Mouse (Mus musculus) layer of hippocampus, adult 2 months (tissue): Measurements from ENCODE around the gene Gtf2i. TPM values are rescaled to one million over a fixed set of nuclear protein-coding genes. Genes with fewer than 3 reads are reported as not detected.

Source experiments
- DNase-seq, 2 experiments: peaks; one replicate each; pipeline ENCODE4 v3.0.0; 2022; ENCODE audit warnings: low spot score in 2 of 2
- H3K27ac ChIP-seq: fragments of 200-600 bp; 2 replicates; pipeline ENCODE4 v1.8.1; 2022
- H3K4me3 ChIP-seq: fragments of 200-600 bp; 2 replicates; pipeline ENCODE4 v1.8.1; 2022; ENCODE audit warnings: mild to moderate bottlenecking
- CTCF ChIP-seq: fragments of 200-600 bp; conservative IDR thresholded peaks from 2 replicates; pipeline ENCODE4 v1.8.1; 2022; ENCODE audit warnings: antibody characterized with exemption, mild to moderate bottlenecking, moderate library complexity
- total RNA-seq, 2 experiments: library from RNA; stranded (reverse); gene quantifications; 2 replicates each; pipeline ENCODE4 v1.2.3; 2021

Gtf2i gene
- total RNA-seq, 2 experiments from 2014 or later, result 222 to 227 TPM

GRCm38 (mm10) chr5:134314068-134314674 lies 389 bp downstream of the Gtf2i start:
- no peak for TF ChIP-seq CTCF
- Histone ChIP-seq H3K4me3 (peak overlapping the region; percentile 85), H3K27ac (peak overlapping the region; percentile 100)
- peak in 1 of 2 experiments; percentile 29 for DNase-seq

GRCm38 (mm10) chr5:134313451-134314067 lies 1.0 kb downstream of the Gtf2i start:
- peak overlapping the region; percentile 85 for H3K4me3 ChIP-seq
- TF ChIP-seq CTCF, result no peak
- DNase-seq, result peak; percentile 85 to 89
- peak overlapping the region; percentile 100 for H3K27ac ChIP-seq

DNA sequence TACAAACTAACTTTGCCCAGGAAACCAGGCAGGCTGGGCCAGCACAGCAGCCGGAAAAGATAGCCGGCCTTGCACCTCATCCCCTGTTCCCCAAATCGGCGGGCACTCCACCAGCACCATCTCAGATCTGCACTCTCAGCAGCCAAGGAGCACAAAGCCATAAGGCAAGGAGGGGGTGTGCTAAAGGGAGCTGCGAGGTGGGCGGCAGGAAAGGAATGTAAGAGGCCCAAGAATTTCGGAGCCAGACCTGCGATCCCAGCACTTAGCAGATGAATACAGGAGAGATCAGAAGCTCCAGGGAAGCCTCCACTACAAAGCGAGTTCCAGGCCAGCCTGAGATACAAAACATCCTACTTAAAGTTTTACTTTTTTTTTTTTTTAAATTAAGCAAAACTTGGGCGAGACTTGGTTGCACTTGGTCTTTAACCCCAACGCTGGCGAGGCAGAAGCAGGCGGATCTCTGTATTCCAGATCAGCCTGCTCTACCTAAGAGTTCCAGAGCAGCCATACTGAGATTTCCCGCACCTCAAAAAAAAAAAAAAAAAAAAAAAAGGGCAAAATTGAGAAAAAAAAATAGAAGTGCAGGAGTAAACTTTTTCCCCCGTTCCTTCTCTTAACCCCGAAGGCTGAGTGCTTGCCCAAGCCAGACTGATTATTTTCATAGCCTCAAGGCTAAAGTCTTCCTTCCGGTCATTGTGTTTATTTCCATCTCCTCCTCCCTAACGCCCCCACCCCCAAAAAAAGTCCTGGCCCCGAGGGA lies 1.7 kb downstream of the Gtf2i start:
- no peak for TF ChIP-seq CTCF
- H3K4me3 ChIP-seq, result peak overlapping the region; percentile 85
- H3K27ac ChIP-seq, result peak overlapping the region; percentile 100
- peak; percentile 41 to 47 for DNase-seq

- no peak for TF ChIP-seq CTCF
- H3K4me3 ChIP-seq, result peak overlapping the region; percentile 85; the same call in 1 of the 2 replicates
- H3K27ac ChIP-seq, result peak overlapping the region; percentile 100; the same call in 1 of the 2 replicates
- DNase-seq, result no peak
Observed at GRCm38 (mm10) chr5:134311894-134312411, 2.6 kb downstream of the Gtf2i start.

DNA sequence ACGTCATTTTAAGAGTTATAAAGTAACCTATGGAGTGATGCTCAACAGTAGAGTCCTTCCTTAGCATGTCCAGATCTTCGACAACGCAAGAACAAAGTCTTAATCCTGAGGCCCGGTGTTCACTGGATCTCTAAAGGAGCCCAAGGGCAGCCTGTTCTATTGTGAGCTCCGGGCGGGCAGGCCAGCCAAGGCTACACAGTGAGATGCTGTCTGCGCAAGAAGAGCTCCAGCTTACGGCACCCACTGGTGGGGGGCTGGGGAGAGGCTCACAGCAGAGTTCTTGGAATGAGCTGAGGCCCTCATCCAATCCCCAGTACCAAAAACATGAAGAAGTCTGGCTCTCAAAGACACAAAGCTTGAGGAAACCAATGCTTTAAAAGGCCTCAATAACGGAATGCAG lies 4.4 kb downstream of the Gtf2i start:
- no peak for DNase-seq
- TF ChIP-seq CTCF, result no peak
- H3K27ac ChIP-seq, result peak overlapping the region; percentile 48; the same call in 1 of the 2 replicates
- no peak overlapping the region for H3K4me3 ChIP-seq

GRCm38 (mm10) chr5:134309345-134309744 lies 5.2 kb downstream of the Gtf2i start:
- DNase-seq, result no peak

DNA sequence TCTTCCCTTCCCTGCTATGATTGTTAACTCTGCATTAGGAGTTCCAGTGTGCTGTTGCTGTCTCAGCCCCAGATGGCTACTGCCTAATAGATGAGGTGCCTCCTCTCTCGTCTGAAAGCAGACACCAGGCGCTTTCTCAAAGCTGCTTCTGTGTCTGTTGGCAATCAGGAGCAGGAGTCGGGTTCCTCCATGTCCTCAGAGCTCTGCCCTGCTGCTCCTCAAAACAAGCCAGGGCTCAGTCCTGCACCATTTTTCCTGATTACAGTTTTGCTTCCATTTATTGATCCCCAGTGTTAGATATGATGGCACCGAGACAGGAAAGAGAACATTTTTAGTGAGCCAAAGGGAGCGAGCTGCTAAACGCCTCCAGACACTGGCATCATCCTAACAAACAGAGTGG lies 9.9 kb downstream of the Gtf2i start:
- DNase-seq, result peak; percentile 33
- Histone ChIP-seq H3K4me3 (peak overlapping the region; percentile 38), H3K27ac (peak overlapping the region; percentile 90)
- no peak for TF ChIP-seq CTCF

More at GRCm38 (mm10) chr5:134309345-134309744, 5.2 kb downstream of the Gtf2i start:
- Histone ChIP-seq H3K4me3 (no peak overlapping the region), H3K27ac (peak overlapping the region; percentile 36; the same call in 1 of the 2 replicates)
- TF ChIP-seq CTCF, result no peak

DNA sequence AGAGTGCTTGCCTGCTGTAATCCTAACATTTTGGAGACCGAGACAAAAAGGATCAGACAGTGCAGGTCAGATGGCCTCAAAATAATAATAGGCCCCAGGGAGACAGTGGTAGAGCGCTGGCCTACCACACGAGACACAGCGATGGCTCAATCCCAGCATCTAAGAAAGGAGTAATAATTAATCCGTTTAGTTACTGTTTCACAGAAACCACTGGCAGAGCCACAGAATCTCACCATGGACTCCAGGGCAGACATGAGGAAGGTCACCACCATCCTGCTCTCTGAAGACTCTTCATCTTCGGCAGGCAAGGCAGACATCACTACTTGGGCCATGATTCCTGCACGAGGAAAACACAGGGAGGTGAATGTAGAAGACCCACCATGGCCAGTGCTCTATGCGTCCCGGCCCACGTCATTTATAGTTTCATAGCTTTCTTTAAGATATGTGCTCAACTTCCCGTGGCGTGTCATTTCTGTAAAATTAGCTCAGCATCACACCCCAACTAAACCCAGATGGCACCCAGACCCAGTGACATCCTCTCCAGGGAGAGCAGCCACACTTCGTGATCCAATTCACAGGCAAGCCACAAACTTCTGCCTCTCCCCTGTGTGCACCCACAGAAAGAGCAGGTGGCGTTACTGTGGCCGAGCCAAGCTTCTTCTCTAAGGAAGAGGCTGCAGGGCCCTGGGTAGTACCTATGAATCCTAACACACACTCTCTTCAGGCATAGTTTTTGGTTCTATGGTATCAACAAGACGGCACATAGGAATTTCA lies 19.1 kb downstream of the Gtf2i start:
- DNase-seq, result peak; percentile 30 to 37
- peak overlapping the region; percentile 46; the same call in 1 of the 2 replicates for H3K27ac ChIP-seq
- no peak overlapping the region for H3K4me3 ChIP-seq
- TF ChIP-seq CTCF, result no peak

DNA sequence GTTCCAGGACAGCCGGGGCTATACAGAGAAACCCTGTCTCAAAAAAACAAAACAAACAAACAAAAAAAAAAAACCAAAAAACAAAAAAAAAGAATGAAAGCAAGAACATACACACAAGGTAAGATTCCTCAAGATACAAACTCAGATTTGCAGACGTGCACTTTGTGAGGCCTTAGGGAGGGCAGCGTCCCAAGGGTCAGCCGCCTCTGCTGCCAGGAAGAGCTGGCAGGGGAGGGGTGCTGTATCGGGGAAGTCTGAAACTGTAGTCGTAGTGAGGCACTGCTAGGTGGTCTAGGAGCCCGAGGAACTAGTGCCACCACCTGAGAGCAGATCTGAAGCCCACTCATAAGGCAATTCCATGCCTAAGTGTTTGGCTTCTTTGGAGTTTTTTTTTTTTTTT lies 20.0 kb downstream of the Gtf2i start:
- no peak overlapping the region for H3K4me3 ChIP-seq
- TF ChIP-seq CTCF, result no peak
- no peak overlapping the region for H3K27ac ChIP-seq
- DNase-seq, result no peak

DNA sequence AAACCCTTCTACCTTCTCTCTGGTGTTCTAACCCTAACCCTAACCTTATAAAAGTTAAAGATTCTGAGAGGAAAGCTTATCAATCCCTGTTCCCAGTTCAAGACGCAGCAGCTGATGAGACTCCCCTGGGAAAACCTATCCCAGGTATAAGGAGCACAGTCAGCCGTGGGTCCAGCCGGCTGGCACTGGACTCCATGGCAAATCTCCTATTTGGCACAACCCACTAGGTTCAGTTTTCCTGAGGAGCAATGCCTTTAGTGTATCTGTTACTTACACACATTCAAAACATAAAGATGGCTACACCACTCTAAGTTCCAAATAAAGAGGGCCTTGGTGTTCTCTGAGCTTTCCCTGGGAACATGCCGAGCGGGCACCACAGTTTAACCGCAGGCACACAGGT lies 23.5 kb downstream of the Gtf2i start:
- no peak for DNase-seq

GRCm38 (mm10) chr5:134289935-134290560 lies 24.5 kb downstream of the Gtf2i start:
- H3K4me3 ChIP-seq, result no peak overlapping the region
- no peak; the same call in 1 of the 2 replicates for TF ChIP-seq CTCF
- DNase-seq, result no peak
- no peak overlapping the region for H3K27ac ChIP-seq

More for the DNA sequence above, 23.5 kb downstream of the Gtf2i start:
- Histone ChIP-seq H3K27ac (no peak overlapping the region), H3K4me3 (no peak overlapping the region)
- TF ChIP-seq CTCF, result no peak

DNA sequence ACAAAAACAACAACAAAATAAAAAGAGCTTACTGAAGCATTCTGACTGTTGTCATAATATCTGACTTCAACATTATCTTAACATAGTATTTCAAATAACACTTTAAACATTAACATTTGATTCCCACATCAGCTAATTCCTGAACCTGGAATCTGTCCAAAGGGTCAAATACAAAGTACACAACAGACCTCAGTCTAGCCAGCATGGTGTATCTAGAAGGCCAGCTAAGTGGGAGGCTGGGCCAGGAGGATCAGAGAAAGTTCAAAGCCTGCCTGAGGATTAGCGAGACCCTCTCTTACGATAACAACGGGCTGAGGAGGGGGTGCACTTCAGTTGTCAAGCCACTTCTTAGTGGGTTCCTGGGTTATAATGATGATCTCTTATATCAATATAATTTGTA lies 26.5 kb downstream of the Gtf2i start:
- H3K4me3 ChIP-seq, result no peak overlapping the region
- no peak for DNase-seq
- no peak for TF ChIP-seq CTCF
- no peak overlapping the region for H3K27ac ChIP-seq
